Mouse (Mus musculus): ENCODE measurements around the gene Igsf10. TPM values are rescaled to one million over a fixed set of nuclear protein-coding genes. Genes with fewer than 3 reads are reported as not detected.

The Igsf10 gene
- polyA plus RNA-seq, 1 experiment: 0.71 TPM

DNA sequence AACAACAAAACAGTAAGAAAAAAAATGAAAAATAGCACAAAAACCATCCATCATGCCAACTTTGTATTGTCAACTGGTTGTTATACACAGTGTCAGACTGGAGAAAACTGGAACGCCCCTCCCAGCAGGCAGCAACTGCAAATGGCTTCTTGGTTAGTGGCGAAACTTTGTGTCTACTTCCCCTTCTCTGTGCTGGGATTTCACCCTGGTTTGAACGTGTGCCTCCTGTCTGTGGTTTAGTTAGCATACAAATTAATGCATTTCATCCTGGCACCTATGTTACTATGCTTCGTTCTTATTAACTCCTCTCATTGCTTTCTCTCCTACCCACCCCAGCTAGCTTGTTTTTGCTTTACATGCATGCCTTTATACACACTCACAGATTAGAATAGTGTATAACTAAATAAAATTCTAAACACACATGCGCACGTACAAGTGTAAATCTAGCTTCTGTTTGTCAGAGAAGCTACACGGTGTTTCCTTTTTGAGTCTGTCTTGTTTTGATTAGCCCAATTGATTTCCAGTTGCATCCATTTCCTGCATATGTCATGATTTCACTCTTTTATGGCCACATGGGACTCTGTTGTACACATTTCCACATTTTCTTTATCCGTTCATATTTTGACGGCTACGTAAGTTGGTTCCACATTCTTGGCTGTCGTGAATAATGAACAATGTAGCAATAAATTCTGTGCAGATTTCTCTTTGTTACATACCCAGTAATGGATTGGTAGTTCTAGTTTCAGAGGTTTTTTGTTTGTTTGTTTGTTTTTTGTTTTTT is 2.4 kb downstream of the Igsf10 start:
- H3K4me1 ChIP-seq (ENCODE audit: control insufficient read depth, insufficient read depth, low read length): no peaks in the 10 kb centered on the region
- H3K27ac ChIP-seq (ENCODE audit: insufficient read depth, low read length): no peak overlapping the region
- H3K4me3 ChIP-seq (ENCODE audit: insufficient read depth, low read length): no peak overlapping the region
- TF ChIP-seq POLR2A (IDR thresholded peaks at IDR 0.05; ENCODE audit: extremely low read depth, insufficient read depth, low read length) (no peak), CTCF (IDR thresholded peaks at IDR 0.05; ENCODE audit: extremely low read depth, insufficient read depth, low read length) (no peak)

DNA sequence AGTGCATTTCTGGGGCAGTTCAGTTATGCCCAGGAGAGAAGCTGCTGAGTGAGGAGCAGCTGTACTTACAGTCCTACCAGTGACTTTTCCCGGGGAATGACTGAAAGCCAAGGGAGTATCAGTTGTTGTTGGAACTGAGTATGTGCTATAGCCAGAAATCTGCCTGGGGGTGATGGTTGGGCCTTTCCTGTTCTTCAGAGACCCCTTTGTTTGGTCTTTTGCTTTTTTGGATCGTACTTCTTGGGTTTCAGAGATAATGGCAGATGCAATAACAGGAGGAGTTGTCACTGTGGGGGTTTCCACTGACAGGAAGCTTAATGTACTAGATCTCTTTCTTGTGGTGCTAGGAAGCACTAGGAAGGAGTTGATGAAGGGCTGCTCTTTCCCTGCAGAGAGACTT is 15.7 kb downstream of the Igsf10 start:
- H3K27ac ChIP-seq (ENCODE audit: insufficient read depth, low read length): no peak overlapping the region
- H3K4me1 ChIP-seq (ENCODE audit: control insufficient read depth, insufficient read depth, low read length): no peaks in the 10 kb centered on the region
- no peak for TF ChIP-seq POLR2A (IDR thresholded peaks at IDR 0.05; ENCODE audit: extremely low read depth, insufficient read depth, low read length)
- TF ChIP-seq CTCF (IDR thresholded peaks at IDR 0.05; ENCODE audit: extremely low read depth, insufficient read depth, low read length): no peak
- no peak overlapping the region for H3K4me3 ChIP-seq (ENCODE audit: insufficient read depth, low read length)

DNA sequence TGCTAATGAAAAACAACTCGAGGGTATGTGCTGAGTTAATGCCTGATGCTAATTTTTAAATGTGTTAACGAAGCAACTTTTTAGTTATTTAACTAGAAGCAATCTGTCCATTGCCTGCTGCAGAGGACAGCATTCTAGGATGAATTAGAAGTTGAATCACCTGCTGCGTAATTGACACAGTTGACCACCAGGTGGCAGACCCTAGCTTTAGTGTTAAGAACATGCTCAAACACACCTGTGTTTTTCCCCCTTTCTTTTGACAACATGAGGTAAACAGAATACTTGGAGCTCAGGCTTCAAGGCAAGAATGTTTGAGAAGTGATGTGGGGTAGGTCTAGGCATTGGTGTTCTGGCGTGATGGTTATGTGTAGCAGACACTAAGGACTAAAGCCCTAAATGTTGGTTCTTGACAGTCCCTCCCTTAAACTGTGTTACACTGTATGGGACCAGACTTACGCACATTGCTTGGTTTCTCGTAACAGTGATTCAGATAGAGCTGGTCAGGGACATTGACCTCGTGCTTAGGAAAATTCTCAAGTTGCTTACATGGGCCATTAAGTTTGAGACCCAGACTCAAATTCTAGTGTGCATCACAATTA is 22.8 kb downstream of the Igsf10 start:
- Histone ChIP-seq H3K27ac (ENCODE audit: insufficient read depth, low read length) (no peak overlapping the region), H3K4me3 (ENCODE audit: insufficient read depth, low read length) (no peak overlapping the region), H3K4me1 (ENCODE audit: control insufficient read depth, insufficient read depth, low read length) (no peaks in the 10 kb centered on the region)
- TF ChIP-seq CTCF (IDR thresholded peaks at IDR 0.05; ENCODE audit: extremely low read depth, insufficient read depth, low read length) (peak; percentile 61), POLR2A (IDR thresholded peaks at IDR 0.05; ENCODE audit: extremely low read depth, insufficient read depth, low read length) (no peak)

DNA sequence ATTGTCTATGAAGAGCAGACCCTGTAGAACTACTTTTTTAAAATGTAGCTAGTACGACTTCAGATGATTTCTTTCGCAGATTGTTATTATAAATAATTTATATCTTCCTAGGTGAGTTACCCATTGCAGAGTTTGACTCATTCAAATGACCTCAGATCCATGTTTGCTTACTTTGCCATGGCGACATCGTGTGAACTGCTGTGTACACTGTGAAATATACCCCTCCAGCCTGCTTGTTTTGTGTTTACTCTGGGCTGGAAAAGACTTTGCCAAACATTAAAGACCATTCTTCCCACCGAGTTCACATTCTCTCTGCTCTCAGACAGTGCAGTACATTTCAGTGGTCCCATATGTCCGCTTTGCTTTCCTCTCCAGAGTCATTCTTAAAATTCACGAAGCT is 28.1 kb downstream of the Igsf10 start:
- no peaks in the 10 kb centered on the region for H3K4me1 ChIP-seq (ENCODE audit: control insufficient read depth, insufficient read depth, low read length)
- TF ChIP-seq POLR2A (IDR thresholded peaks at IDR 0.05; ENCODE audit: extremely low read depth, insufficient read depth, low read length): no peak
- no peak for TF ChIP-seq CTCF (IDR thresholded peaks at IDR 0.05; ENCODE audit: extremely low read depth, insufficient read depth, low read length)
- no peak overlapping the region for H3K4me3 ChIP-seq (ENCODE audit: insufficient read depth, low read length)
- H3K27ac ChIP-seq (ENCODE audit: insufficient read depth, low read length): no peak overlapping the region

DNA sequence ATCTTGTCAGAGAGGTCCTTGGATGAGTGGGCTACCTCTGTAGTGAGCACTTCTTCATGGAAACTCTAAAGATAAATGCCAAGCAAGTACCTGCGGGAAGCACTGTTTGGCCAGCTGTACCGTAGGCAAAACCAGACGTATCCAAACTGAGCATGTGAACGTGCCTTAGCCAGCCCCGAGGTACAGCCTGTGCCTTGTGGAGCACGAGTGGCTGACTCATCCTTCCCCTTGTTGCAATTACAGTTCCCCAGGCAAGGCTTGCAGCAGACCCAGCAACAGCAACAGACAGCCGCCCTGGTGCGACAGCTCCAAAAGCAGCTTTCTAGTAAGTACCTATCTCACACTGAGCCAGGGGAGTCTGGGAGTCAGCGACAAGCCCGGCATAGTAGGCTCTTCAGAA is 31.6 kb downstream of the Igsf10 start:
- Histone ChIP-seq H3K27ac (ENCODE audit: insufficient read depth, low read length) (no peak overlapping the region), H3K4me1 (ENCODE audit: control insufficient read depth, insufficient read depth, low read length) (no peaks in the 10 kb centered on the region), H3K4me3 (ENCODE audit: insufficient read depth, low read length) (no peak overlapping the region)
- TF ChIP-seq CTCF (IDR thresholded peaks at IDR 0.05; ENCODE audit: extremely low read depth, insufficient read depth, low read length) (no peak), POLR2A (IDR thresholded peaks at IDR 0.05; ENCODE audit: extremely low read depth, insufficient read depth, low read length) (no peak)

DNA sequence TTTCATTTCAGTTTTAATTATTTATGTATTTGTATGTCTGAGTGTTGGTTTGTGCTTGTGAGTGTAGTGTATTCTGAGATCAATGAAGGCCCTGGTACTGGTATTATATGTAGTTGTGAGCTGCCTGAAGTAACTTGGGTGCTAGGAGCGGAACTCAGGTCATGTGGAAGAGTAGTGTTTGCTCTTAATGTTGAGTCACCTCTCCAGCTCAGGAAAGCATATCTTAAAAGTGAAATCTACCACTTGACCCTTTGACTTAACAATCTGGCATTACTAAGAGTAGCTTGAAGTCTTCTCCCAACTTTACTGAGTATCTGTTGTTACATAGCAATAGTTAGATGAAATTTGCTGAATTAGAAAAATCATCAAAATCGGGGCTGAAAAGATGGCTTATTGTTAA is 38.7 kb downstream of the Igsf10 start:
- Histone ChIP-seq H3K27ac (ENCODE audit: insufficient read depth, low read length) (no peak overlapping the region), H3K4me3 (ENCODE audit: insufficient read depth, low read length) (no peak overlapping the region), H3K4me1 (ENCODE audit: control insufficient read depth, insufficient read depth, low read length) (no peaks in the 10 kb centered on the region)
- TF ChIP-seq POLR2A (IDR thresholded peaks at IDR 0.05; ENCODE audit: extremely low read depth, insufficient read depth, low read length): no peak
- TF ChIP-seq CTCF (IDR thresholded peaks at IDR 0.05; ENCODE audit: extremely low read depth, insufficient read depth, low read length): no peak

DNA sequence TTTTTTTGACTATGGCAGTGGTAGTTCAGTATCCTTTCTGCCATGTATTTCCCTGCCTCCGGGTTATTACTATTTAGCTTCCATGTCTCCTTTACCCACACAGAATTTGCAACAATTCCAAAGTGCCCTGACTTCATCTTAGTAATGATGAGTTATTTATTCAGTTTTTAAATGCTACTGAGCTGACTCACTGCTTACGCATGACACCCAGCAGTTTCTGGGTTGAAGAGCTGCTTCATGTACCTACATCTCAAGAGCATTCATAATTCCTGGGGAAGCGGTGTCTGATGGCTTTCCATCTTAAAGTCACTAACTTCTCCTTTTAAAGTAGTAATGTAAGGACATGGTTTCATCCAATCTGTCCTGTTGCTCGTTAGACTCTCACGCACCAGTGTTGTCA is 39.2 kb downstream of the Igsf10 start:
- no peak overlapping the region for H3K4me3 ChIP-seq (ENCODE audit: insufficient read depth, low read length)
- TF ChIP-seq CTCF (IDR thresholded peaks at IDR 0.05; ENCODE audit: extremely low read depth, insufficient read depth, low read length) (no peak), POLR2A (IDR thresholded peaks at IDR 0.05; ENCODE audit: extremely low read depth, insufficient read depth, low read length) (no peak)
- H3K27ac ChIP-seq (ENCODE audit: insufficient read depth, low read length): no peak overlapping the region
- no peaks in the 10 kb centered on the region for H3K4me1 ChIP-seq (ENCODE audit: control insufficient read depth, insufficient read depth, low read length)

DNA sequence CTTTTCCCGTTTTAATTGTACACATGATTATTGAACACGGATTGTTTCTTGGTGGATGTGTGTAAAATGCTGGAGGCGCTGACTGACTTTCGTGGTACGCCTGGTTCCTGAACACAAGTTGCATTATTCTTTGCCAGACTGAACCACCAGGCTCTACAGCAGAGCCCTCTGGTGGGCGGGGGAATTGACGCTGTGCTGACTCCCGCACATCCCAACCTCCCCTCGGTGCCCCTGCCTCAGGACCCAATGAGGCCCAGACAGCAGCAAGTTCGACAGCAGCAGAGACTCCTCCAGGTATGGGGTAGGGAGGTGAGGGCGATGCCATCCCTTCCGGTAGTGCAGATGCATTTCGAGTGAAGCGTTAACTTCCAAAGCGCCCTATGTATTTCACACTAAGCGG is 46.5 kb downstream of the Igsf10 start:
- no peaks in the 10 kb centered on the region for H3K4me1 ChIP-seq (ENCODE audit: control insufficient read depth, insufficient read depth, low read length)
- no peak for TF ChIP-seq POLR2A (IDR thresholded peaks at IDR 0.05; ENCODE audit: extremely low read depth, insufficient read depth, low read length)
- no peak for TF ChIP-seq CTCF (IDR thresholded peaks at IDR 0.05; ENCODE audit: extremely low read depth, insufficient read depth, low read length)
- no peak overlapping the region for H3K27ac ChIP-seq (ENCODE audit: insufficient read depth, low read length)
- H3K4me3 ChIP-seq (ENCODE audit: insufficient read depth, low read length): no peak overlapping the region

DNA sequence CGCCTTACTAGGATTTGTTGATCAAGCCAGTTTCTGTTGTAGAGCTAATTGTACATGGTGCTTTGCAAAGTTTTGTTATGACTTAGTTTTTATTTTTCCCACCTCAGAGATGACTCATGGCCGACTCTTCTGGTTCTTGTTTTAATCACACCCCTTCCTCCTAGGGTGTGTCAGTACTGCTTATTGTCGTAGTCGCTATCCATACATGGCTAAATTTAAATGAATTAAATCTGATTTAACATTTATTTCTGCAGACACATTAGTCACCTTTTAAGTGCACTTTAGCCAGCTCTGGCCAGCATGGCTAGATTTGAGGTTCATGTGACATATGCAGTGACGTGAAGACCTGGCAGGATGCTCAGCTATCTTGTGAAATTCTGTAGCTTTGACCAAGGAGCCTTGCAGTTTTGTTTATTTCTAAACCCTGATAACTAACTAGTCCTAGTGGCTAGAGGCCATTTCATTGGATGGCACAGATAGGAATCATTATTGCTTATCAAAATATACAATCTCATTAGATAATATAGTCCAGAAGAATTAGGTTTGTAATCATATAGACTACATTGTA is 47.5 kb downstream of the Igsf10 start:
- Histone ChIP-seq H3K4me3 (ENCODE audit: insufficient read depth, low read length) (no peak overlapping the region), H3K27ac (ENCODE audit: insufficient read depth, low read length) (no peak overlapping the region), H3K4me1 (ENCODE audit: control insufficient read depth, insufficient read depth, low read length) (no peaks in the 10 kb centered on the region)
- TF ChIP-seq POLR2A (IDR thresholded peaks at IDR 0.05; ENCODE audit: extremely low read depth, insufficient read depth, low read length) (no peak), CTCF (IDR thresholded peaks at IDR 0.05; ENCODE audit: extremely low read depth, insufficient read depth, low read length) (no peak)
